Mouse (Mus musculus) embryo, embryonic 10 days (tissue): ENCODE data around the gene Rps6ka3.

ENCODE experiments used
- DNase-seq: peaks from one replicate; pipeline ENCODE4 v3.0.0-alpha.2; 2015; ENCODE audit warnings: low spot score

Gene Rps6ka3

GRCm38 (mm10) chrX:159210007-159210406 lies at the start of gene Rps6ka3:
TSS of gene Rps6ka3 (plus strand) at chrX:159210307.
- DNase-seq = no peak

- DNase-seq = no peak
Observed at GRCm38 (mm10) chrX:159169200-159169599, 40.9 kb upstream of the Rps6ka3 start.

GRCm38 (mm10) chrX:159171579-159171978 lies 38.5 kb upstream of the Rps6ka3 start:
- DNase-seq = no peak

- no peak for DNase-seq
Observed at GRCm38 (mm10) chrX:159191581-159191980, 18.5 kb upstream of the Rps6ka3 start.

GRCm38 (mm10) chrX:159199495-159199894 lies 10.6 kb upstream of the Rps6ka3 start:
- DNase-seq = no peak

GRCm38 (mm10) chrX:159200101-159200500 lies 10.0 kb upstream of the Rps6ka3 start:
- DNase-seq = no peak

- no peak for DNase-seq
Observed at GRCm38 (mm10) chrX:159210892-159211583, 931 bp downstream of the Rps6ka3 start.

GRCm38 (mm10) chrX:159215253-159215652 lies 5.1 kb downstream of the Rps6ka3 start:
- DNase-seq = no peak

- no peak for DNase-seq
Observed at GRCm38 (mm10) chrX:159222474-159222873, 12.4 kb downstream of the Rps6ka3 start.

GRCm38 (mm10) chrX:159237275-159237674 lies 27.2 kb downstream of the Rps6ka3 start:
- DNase-seq = no peak

GRCm38 (mm10) chrX:159254001-159254884 lies 44.1 kb downstream of the Rps6ka3 start:
- DNase-seq = peak; percentile 23

GRCm38 (mm10) chrX:159255123-159255978 lies 45.2 kb downstream of the Rps6ka3 start:
- DNase-seq = peak; percentile 88

GRCm38 (mm10) chrX:159256040-159256852 lies 46.1 kb downstream of the Rps6ka3 start:
- DNase-seq = peak; percentile 14

GRCm38 (mm10) chrX:159256921-159257421 lies 46.9 kb downstream of the Rps6ka3 start:
- DNase-seq = peak; percentile 71

- peak; percentile 11 for DNase-seq
Observed at GRCm38 (mm10) chrX:159264681-159265080, 54.6 kb downstream of the Rps6ka3 start.

GRCm38 (mm10) chrX:159269072-159269471 lies 59.0 kb downstream of the Rps6ka3 start:
- DNase-seq = no peak

- peak; percentile 9 for DNase-seq
Observed at GRCm38 (mm10) chrX:159286765-159287164, 76.7 kb downstream of the Rps6ka3 start.

GRCm38 (mm10) chrX:159295879-159296278 lies 85.8 kb downstream of the Rps6ka3 start:
- no peak for DNase-seq

GRCm38 (mm10) chrX:159302349-159303311 lies 92.5 kb downstream of the Rps6ka3 start:
- DNase-seq = no peak

GRCm38 (mm10) chrX:159315293-159315692 lies 105.2 kb downstream of the Rps6ka3 start:
- DNase-seq = no peak
